Mouse (Mus musculus): ENCODE results near the gene Pdcl2.

Pdcl2 gene

GRCm38 (mm10) chr5:76330953-76331352 lies at the start of gene Pdcl2:
TSS of gene Pdcl2 (minus strand) at chr5:76331156.
- no peak for DNase-seq (ENCODE audit: low spot score)

DNA sequence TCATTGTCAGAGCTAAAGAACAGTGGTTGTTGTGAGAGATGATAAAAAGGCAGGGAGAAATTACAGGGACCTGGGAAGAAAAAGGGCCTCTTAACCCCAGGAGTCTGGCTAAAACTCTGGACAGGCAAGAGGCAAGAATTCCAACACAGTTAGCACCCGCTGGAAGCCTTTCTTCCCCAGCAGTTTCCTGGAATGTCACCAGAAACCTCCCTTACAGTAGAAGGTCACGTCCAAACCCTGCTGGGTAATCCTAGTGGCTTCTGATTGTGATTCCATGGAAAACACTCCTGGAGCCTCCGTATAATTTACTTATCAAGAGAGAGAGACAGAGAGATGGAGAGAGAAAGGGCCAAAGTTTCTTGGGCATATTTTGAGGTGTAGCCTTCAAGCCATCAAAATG lies 48.3 kb upstream of the Pdcl2 start:
- DNase-seq (ENCODE audit: low spot score): no peak

DNA sequence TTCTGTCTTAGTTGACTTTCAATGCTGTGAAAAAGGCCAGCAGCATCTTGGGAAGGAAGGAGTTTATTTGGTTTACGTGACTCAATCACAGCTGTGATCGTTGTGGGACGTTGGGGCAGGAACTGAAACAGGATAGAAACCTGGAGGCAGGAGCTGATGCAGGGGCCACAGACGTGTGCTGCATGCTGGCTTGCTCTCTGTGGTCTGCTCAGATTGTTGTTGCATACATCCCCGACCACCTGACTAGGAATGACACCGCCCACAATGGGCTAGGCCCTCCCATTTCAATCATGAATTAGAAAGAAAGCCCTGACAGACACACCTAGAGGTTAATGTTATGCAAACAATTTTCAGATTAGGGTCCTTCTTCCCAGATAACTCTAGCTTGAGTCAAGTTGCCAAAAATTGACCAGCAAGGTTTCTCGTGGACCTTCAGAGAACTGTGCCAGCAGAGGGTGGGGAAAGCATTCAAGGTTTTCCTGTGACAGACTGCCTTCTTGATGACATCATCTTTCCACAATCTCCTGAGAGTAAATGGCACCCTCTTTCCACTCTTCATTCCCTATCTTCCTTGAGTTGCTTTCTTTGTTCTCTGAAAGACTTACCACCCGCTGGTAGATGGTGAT lies 38.4 kb upstream of the Pdcl2 start:
- no peak for DNase-seq (ENCODE audit: low spot score)

- DNase-seq (ENCODE audit: low spot score): no peak
These were observed 34.5 kb upstream of the Pdcl2 start for GRCm38 (mm10) chr5:76365406-76365805.

DNA sequence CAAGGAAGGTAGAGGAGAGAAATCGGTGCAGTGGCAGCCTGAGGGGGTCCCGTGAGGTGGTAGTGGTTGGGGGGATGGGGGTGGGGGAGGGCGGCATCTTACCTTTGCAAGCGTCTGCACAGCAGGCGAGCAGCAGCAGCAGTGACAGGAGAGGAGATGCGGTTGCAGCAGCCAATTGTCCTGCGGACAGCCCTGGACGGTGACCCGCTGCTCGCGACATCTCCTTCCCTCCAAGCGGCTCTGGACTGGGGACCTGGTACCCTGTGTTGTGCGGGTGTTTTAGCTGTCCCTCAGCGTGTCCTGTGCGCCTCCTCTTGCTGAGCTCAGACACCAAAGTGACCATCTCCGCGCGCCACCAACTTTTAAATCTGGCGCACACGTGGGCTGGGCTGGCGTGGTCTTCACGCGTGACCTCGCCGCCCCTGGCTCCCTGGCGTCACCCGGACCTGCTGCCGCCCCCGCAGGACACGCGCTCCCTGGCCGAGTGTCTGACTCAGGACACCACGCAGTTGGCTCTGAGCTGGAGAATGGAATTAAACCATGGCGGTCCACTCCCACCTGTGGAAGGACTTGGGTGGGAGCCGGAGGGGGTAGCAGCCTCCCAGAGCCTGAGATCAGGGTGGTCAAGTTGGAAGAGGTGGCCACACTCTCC lies 32.6 kb upstream of the Pdcl2 start, which contains the start of gene Nmu:
Gene Nmu (minus strand): TSS at position 336 of the 652 bp plus-strand sequence.
- DNase-seq (ENCODE audit: low spot score): peak; percentile 11

GRCm38 (mm10) chr5:76360786-76361185 lies 29.8 kb upstream of the Pdcl2 start:
- DNase-seq (ENCODE audit: low spot score): no peak

DNA sequence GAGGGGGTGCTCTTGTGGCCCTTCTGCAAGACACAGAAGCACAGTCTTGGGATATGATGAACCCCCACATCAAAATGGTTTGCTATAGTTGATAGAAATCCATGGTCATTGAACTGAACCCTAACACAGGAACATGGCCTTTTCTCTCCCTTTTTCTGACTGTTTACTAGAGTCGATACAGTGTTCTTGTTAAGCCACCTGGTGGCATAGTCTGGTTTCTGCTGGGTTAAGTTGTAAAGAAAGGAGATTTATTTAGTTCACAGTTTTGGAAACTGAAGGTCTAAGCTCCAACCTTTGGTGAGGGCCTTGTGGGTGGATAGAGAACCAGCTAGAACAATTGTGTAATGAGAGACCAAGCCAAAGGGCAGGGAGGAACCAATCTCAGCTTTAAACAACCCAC lies 29.1 kb upstream of the Pdcl2 start:
- DNase-seq (ENCODE audit: low spot score): no peak

DNA sequence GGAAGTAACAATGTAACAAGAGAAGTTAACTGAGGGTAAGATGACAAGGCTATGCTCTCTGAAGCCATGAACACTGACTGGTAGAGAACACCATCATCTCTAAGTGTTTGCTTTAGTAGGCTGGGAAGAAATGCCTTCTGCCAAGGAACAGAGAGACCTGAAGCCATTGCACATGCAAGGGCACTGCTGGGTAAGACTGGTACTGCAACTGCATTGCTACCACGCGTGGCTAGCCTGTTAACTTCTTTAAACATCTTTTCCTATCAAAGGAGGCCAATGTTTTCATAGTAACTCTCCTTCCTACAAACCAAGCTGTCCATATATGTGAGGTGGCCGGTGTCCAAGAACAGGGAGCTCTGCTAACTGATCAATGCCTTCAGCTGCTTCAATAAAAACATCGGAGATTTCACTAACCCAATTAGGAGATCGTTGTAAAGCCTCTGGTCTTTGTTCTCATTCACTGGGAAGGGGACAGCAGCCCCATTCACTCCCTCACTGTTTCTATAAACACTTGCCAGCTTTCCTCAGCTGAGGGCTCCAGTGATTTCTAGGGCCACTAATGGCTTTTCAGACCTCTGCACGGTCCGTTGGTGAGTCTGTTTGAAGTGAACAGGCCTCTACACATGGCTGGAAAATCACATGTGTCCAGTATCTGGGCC lies 21.1 kb upstream of the Pdcl2 start:
- DNase-seq (ENCODE audit: low spot score): peak; percentile 5

- no peak for DNase-seq (ENCODE audit: low spot score)
These were observed 20.6 kb upstream of the Pdcl2 start for GRCm38 (mm10) chr5:76351537-76351936.

DNA sequence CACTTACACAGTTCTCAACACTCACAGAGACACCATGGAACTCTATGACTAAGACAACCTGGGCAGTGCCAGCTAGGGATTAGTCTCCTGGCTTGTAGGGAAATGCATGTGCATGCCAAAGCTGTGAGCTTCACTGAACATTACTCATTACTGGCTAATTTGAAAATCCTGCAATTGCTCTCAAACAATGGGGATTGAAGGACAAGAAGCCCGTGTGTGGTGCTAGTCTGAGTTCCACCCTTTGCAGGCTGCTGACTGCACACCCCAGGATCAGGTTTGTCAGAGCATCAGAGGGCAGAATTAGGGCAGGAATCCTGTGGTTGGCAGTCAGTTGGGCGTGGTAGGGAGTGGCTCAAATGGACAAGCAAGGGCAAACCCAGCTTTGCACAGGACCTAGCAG lies 15.2 kb upstream of the Pdcl2 start:
- no peak for DNase-seq (ENCODE audit: low spot score)

- DNase-seq (ENCODE audit: low spot score): no peak
These were observed 10.0 kb upstream of the Pdcl2 start for GRCm38 (mm10) chr5:76340931-76341330.

DNA sequence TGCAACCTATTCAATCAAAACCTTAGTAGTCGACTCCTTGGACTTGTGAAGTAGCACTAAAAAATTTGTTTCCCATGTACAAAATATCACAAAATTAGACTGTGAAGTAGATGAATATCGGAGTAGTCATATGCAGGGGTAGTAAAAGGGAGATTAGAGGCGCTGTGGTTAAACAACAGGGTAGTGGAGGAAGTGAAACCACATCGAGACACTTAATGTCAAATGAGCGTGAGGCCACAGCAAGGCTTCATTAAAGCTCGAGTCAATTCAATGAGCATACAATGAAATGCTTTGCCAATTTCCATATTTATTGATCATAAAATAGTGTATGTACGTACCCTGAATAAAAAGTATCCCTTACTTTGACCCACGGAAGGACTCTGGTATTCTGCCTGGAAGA lies 6.1 kb upstream of the Pdcl2 start:
- no peak for DNase-seq (ENCODE audit: low spot score)

DNA sequence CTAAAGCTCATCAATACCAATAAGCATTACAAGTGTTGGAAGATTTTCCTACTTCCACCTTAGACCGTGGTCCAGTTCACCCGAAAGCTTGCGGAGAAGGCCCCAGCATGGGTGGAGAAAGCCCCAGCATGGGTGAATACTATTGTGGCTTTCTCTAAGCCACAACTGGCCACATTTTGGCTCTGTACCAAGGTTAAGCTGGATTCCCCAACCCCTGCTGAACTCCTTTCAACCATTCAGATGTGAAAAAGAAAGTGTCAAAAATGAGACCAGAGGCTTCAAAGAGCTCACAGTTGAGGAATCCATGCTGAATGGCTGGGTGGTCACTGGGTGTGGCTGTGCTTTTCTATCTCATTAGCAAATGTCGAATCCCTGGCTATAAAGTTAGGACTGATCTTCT lies 2.9 kb upstream of the Pdcl2 start:
- DNase-seq (ENCODE audit: low spot score): no peak

- no peak for DNase-seq (ENCODE audit: low spot score)
These were observed 3.7 kb downstream of the Pdcl2 start for GRCm38 (mm10) chr5:76327296-76327695.

DNA sequence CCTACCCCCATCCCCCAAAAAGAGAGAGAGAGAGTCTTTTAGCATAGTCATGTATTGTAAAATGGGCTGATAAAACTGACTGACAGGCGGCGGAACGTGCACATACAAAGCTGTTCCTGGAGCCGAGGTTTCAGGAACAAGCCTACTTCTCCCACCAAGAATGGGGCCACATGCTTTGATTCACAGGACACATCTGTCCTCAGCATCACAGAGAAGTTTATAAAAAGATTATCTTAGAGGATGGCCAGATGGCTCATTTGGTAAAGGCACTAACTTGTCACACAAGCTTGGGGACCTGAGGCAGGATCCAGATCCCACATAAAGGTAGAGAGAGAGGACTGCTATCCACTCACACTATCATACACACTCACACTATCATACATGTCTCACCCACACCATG lies 5.8 kb downstream of the Pdcl2 start:
- DNase-seq (ENCODE audit: low spot score): no peak

DNA sequence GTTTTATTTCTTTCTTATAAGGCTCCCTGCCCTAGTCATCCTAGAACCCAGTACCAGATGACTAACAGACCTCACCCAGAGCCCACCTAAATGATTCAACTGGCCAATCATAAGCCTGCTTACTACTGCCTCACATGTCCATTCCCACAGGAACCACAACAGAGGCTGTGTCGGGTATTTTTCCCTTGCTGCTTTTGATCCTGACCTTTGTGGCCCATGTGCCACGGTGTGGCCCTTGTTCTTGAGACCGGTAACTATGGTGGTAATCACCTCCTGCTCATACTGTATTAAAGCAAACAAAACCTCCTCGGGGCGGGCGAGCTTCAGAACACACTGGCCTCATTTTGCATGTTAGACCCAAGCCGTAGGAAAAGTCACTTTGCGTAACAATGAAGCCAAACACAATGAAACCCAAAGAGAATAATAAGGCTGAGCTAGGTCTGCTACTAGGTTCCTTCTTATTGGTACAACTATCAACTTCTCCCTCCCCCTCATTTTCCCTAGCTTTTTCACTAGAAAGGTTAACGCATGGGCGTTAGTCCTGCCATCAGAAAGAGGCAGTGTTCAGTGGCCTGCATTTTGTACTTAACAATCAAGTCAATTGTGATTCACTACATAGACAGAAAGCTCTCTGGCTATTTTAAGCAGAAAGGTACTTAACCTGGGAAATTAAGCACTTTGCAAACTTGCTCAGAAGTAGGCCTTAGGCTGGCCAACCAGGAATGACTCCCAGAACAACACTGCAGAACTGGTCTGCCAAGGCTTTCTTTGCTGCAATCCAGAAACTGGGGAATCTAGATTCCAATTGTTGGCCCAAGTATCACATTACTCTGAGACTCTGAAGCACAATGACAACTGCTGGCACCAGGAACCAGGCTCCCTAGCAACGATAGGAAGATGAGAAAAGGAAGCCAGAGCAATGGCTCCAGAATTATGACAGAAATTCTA lies 9.4 kb downstream of the Pdcl2 start:
- peak; percentile 30 for DNase-seq (ENCODE audit: low spot score)

DNA sequence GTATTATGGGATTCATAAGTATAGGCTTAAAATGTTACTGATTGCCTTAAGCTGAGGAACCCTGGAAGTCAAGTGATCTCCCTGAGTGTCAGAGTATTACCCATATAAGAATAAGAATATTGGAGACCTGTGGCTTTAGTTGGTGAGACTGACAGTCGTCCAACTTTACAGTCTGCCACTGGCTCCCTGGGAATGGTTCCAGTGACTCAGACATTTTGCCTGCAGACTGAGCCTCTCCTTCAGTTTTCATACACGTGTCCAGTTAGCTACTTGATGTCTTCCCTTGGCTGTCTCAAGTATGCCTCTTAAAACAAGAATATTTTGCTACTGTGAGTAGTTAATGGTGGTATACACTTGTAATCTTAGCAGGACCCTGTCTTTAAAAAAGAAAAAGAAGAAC lies 22.8 kb downstream of the Pdcl2 start:
- DNase-seq (ENCODE audit: low spot score): no peak

DNA sequence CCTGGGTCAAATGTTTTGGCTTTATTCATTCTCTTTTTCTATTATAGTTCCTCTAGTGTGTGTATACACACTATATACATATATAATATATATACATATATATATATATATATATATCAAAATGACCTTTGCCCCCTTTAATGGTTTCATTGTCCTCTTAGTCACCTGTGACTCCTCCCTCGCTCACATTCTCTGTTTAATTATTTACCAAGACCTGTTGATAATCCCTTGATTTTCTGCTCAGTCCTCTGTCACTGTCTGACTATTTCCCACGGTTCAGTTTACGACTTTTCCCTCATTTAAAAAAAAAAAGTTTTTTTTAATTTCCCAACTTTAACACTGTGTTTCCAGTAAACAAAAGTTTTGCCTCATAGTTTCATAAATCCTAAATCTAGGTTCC lies 24.7 kb downstream of the Pdcl2 start:
- DNase-seq (ENCODE audit: low spot score): no peak

DNA sequence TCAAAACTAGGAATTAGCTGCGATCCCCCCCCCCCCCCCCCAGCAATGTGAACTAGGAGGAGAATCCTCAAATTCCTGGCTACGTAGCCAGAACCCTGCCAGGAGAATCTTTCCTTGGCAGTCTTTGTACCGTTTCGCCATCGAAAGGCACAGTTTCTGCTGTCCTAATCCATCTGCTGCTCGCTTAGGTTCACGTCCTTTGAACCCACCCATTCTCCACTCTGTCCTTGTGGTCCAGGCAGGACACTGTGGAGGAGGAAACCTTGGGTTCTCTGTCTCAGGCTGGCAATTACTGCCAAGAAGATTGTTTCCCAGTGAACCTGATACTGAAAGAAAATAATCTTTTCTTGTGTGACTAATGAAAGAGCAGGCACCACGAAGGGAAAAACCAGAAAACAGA lies 25.3 kb downstream of the Pdcl2 start:
- peak; percentile 65 for DNase-seq (ENCODE audit: low spot score)

- peak; percentile 91 for DNase-seq (ENCODE audit: low spot score)
These were observed 26.3 kb downstream of the Pdcl2 start, which contains the start of gene Clock for GRCm38 (mm10) chr5:76304452-76305341. TSS of gene Clock (minus strand) at chr5:76304792.
